Mouse (Mus musculus) kidney, embryonic 15.5 days (tissue): ENCODE data around the gene Klhl12. TPM values are rescaled to one million over a fixed set of nuclear protein-coding genes. Genes with fewer than 3 reads are reported as not detected.

ENCODE experiments used
- polyA plus RNA-seq: library from polyadenylated mRNA; unstranded; fragments of >200 nt; fragmentation: Nextera tagmentation; extraction: Ambion mirVana; gene quantifications from 2 replicates; pipeline ENCODE4 v1.2.1, GENCODE M21; 2015

Gene Klhl12
- polyA plus RNA-seq, 1 experiment from 2014 or later: 31.3 TPM

Other genes with a start within 250 kb of the Klhl12 start
- gene Adora1, start 220.1 kb upstream of the Klhl12 start, polyA plus RNA-seq: 7.7 and 8.2 TPM in 2 replicates
- gene Myog, start 165.5 kb upstream of the Klhl12 start, polyA plus RNA-seq: 13.1 and 19.9 TPM in 2 replicates
- gene Ppfia4, start 122.6 kb upstream of the Klhl12 start, polyA plus RNA-seq: 2.9 and 3.0 TPM in 2 replicates
- gene Tmem183a, start 93.6 kb upstream of the Klhl12 start, polyA plus RNA-seq: 79.0 and 80.9 TPM in 2 replicates
- 0.09 TPM in 1 of 2 replicates, not detected in the other for gene 4933406M09Rik, start 69.6 kb upstream of the Klhl12 start, polyA plus RNA-seq
- 35.6 and 38.1 TPM in 2 replicates for gene Cyb5r1, start 50.0 kb upstream of the Klhl12 start, polyA plus RNA-seq
- gene Adipor1, start 40.2 kb upstream of the Klhl12 start, polyA plus RNA-seq: 88.0 and 91.1 TPM in 2 replicates
- 43.6 and 44.3 TPM in 2 replicates for gene Rabif, start 39.1 kb downstream of the Klhl12 start, polyA plus RNA-seq
- not detected in 2 replicates for gene Mgat4e, start 94.2 kb downstream of the Klhl12 start, polyA plus RNA-seq
- 54.2 and 56.2 TPM in 2 replicates for gene Kdm5b, start 104.6 kb downstream of the Klhl12 start, polyA plus RNA-seq
- gene Syt2, start 191.1 kb downstream of the Klhl12 start, polyA plus RNA-seq: 0.78 and 1.5 TPM in 2 replicates